Mouse (Mus musculus): ENCODE measurements around the gene Arpp19.

Arpp19 gene

DNA sequence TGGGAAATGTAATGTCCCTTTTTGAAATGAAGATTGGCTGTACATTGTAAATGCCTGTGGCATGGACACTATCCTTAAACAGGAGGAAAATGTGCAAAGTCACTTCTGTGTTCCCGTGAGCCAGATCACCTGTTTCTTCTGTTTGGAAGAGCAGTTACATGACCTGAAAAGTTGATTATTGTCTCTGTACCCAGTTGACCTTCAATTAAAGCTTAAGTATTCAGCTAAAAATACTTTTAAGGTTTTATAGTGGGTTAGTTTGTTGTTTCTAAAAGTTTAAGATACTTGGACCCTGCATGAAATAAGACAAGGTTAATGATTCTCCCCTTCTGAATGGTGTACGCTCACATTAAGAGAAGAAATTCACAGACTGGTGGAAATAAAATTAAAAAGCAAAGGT, 3.2 kb downstream of the Arpp19 start:
- DNase-seq: no peak

DNA sequence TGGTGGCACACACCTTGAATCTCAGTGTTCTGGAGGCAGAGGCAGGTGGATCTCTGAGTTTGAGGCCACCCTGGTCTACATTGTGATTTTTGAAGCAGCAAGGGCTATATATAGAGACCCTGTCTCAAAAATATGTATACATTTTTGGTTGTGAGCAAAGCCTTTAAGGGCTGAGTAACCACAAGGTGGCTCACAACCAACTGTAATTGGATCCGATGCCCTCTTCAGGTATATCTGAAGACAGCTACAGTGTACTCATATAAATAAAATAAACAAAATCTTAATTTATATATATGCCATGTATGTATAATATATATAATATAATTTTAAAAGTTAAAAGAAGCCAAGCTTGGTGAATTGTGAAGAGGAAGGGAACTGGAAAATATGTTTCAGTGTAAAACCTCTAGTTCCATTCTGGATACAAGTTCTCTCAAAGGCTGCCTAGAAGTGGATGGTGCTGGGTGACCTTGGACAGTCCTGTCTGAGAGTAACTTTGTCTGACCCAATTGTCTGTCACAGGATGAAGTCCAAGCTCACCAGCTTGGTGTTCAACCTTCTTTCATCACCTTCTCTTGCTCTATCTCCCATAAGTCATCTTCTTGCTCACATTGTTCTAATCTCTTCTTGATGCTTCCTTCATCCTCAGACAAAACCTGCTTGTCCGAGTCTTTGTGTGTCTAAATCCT, 4.6 kb downstream of the Arpp19 start:
- DNase-seq: no peak

DNA sequence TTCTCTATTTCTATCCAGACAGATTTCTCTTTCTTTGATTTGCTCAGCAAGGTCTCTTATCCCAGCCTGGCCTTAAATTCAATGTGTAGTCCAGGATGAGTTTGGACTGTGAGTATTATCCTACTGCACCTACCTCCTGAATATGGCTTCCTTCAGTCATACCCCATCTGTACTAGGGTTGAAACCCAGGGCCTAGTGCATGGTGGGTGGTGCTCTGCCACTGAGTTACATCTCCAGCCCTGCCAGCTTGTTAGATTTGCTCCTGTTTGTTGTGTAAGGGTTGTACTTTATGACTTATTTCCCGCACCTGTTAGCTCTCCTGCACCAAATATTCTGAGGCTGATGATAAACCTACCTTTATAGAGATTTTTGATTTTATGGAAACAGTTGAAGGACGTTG, 5.8 kb downstream of the Arpp19 start:
- DNase-seq: no peak

DNA sequence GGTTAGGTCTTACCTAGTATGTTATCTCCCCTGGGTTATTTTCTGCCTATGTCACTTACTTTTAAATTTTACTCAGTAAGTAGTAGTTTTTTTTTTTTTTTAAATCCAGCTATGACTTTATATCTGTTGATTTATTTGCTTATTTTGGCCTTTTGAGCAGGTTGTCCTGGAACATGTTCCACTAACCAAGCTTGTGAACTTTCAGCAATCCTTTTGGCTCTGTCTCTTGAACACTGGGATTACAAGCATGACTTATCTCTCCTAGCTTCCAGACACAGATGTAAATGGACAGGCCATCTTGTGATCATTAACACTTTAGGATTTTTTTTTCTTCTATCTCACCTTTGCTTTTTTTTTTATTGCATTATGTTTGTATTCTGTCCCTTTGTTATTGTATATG, 9.7 kb downstream of the Arpp19 start:
- DNase-seq: no peak

DNA sequence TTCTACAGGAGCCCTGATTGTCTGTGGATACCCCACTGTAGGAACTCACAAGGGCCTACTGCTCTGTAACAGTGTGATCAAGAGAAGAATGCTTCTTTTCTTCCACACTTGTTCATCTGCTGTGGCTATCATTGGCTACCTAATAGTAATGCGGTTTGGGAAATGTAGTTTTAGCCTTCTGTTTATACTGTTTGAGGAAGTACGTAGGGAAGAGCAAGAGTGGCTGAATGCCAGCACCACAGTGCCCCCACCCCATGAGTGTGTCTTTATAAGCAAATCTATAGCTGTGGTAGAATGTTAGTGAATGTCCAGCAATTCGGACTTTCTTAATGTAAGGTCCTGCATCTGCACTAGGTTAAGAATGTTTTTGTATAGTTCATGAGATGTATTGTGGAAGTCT, 11.7 kb downstream of the Arpp19 start:
- no peak for DNase-seq

DNA sequence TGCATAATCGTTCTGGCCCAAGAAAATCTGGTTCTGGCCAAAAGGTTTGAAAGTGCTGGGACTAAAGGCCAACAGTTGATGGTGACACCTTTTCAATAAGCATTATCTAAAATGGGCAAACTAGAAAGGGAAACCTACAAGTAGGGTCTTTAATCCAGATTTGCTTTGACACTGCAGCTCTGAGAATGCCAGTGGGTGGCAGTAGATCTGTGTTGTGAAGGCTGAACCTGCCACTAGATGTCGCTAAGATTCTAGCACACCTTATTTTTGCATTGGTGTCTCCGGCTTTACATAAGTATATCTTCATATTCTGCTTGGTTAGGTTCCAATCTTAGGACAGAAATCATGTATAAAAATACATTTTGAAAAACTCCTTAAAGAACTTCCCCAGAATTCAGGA, 12.6 kb downstream of the Arpp19 start:
- peak; percentile 71 for DNase-seq

DNA sequence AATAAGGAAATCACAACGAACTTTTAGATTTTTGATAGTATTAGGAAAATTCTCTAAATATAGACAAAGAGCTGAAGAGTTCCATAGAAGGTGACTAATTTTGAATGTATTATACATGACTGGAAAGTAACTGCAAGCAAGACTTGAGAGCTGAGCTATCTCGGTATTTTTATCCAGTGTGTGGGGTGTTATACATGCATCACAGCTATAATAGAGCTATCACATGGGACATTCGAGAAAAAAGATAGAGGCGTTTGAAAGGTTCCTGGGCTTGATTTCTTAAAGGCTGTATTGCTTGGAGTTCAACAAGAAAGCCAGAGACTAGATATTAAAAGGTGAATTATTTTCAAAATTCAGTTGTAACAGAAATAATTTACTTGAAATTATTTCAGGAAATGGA, 14.4 kb downstream of the Arpp19 start:
- DNase-seq: no peak

DNA sequence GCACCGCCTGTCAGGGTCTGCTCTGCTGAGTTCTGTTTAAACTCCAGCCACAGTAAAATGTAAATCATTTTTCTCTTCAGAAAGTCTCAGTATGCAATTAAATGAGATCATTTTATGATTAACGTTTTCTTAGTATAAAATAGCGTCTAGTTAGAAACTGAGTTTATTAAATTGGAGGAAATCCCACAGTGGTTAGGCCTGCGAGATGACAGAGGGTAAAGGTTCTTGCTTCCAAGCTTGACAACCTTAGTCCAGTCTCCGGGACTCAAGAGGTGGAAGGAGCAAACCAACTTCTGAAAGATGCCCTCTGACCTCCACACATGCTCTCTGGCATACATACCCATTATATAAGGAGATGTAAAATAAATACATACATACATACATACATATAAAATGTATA, 17.6 kb downstream of the Arpp19 start:
- DNase-seq: no peak

DNA sequence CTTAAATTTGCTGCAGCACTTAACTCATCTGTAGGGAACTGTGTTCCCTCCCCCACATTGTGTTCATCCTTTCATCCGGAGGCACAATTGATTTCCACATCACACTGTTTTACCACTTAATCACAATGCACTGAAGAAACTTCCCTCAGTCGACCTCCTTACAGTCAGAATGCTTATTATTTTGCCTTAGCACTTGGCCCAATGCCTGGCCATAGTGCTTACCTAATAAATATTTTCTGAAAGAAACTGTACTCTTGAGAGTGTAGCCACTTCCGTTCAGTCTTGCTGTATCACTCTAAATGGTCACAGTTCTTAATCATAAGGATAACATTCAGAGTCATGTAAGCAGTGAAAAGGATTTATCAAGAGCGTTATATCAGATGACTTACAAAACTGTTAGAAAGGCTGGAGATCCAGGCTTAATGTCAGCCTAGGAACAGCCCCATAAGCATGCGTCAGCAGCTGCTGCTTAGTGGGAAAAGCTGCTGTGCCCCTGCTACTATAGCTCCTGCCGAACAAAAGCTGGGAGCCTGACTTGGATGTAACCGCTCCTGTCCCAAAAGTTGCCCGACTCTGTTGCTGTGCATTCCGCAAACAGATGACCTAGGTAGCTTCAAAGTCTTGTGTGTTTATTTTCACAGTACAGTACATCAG, 27.4 kb downstream of the Arpp19 start:
- no peak for DNase-seq

DNA sequence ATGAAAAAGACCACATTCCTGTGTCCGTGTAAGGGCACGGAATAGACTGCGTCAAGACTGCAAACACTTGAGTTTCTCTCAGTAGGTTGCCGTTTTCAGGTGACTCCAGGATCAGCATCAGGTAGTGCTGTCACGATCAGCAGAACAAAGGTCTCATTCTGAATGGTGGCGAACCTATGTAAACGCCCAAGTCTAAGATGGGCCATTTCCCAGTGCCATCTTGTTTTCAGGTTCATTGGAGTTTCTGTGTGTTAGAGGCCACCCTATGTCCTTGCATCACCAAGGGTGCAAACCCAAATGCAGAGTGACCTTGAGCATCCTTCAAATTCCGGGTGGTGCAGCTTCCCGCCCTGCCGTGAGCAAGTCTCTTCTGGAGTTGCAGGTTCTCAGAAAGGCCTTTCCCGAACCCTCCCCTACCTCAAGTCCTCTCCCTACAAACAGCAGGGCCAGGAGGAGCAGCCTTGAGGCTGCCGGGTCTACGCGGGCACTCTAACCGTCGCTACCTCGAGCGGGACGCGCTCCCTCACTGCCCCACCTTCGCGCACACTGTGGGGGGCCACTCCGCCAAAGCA, 33.1 kb downstream of the Arpp19 start, which contains the start of gene Myo5a:
Gene Myo5a (plus strand): TSS at position 559 of the 572 bp plus-strand sequence.
- DNase-seq: no peak

DNA sequence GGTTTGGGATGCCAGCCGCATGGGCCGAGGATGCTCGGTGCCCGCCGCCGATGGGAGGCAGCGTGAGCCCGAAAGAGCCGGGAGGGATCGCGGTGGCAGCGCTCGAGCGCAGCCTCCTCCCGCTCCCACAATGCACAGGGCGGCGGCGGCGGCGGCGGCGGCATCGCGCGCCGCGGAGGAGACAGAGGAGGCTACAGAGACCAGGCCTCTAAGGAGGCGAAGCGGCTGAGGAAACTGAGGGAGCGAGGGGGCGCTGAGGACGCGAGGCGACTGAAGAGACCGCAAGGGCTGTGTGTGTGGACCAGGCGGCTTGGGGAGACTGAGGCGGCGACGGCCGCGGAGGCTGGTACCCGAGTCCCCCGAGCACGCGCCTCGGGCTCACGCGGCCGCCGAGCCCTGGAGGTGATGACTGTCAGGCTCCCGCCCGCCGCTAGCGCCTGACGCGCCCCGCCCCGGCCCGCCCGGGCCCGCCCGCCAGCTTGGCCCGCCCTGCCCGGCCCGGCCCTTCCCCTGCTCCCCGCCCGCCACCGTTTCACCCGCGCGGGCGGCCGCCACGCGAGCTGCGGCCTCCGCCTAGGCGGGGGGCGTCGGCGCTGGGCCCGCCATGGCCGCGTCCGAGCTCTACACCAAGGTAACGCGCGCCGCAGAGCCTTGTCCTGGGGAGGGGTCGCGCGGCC, 33.8 kb downstream of the Arpp19 start:
- peak; percentile 81 for DNase-seq

DNA sequence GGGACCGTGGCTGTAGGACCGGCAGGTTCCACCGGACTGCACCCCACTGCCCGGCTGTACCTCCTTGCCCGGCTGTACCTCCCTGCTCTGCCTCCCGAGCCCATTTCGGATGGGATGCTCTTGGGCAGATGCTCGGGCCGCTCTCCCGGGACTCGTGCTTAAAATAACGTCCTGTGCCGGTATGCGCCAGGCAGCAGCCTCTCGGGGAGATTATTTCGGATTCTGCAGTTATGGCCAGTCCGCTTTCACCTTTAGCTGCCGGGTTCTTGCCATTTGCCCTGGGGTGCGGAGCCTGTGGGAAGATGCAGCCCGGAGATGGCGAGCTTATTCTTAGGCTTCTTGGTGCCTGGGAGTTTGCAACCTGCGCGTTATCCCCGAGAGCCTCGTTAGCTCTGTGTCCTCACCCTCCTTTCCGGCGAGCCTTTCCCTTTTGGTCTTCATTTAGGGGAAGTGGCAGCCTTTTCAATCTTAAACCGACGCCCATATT, 34.3 kb downstream of the Arpp19 start:
- no peak for DNase-seq

DNA sequence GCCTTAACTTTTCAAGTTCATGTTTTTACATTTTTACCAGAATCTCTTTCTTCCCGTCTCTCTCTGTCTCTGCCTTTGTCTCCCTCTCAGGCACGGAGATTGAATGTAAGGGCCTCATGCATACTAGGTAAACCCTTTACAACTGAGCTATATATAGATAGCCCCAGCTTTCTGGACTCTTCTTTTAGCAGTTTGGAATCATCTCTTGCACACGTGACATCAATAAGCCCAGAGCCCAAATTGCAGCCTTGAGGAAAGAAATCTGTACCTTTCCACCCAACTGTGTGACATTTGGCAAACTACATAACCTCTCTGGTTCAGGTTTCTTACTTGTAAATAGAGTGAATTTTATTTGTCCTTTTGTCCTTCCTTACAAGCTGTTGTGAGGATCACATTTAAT, 34.9 kb downstream of the Arpp19 start:
- no peak for DNase-seq

DNA sequence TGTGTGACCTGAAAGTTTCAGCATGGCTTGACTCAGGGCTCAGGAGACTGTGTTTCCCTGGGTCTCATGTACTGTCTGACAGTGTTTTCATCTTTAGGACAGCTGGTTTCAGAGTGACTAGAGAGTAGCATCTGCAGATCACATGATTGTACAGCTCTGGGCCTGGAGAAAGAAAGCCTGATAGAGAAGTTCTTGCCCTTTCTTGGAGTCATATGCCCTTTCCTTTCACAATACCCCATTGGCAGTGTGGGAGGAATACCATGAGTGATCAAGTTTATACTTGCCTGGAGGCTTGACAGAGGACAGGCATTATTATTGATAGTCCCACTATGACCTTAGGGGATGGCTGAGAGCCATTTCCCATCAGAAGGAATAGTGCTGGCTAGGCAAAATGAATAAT, 39.8 kb downstream of the Arpp19 start:
- DNase-seq: no peak

DNA sequence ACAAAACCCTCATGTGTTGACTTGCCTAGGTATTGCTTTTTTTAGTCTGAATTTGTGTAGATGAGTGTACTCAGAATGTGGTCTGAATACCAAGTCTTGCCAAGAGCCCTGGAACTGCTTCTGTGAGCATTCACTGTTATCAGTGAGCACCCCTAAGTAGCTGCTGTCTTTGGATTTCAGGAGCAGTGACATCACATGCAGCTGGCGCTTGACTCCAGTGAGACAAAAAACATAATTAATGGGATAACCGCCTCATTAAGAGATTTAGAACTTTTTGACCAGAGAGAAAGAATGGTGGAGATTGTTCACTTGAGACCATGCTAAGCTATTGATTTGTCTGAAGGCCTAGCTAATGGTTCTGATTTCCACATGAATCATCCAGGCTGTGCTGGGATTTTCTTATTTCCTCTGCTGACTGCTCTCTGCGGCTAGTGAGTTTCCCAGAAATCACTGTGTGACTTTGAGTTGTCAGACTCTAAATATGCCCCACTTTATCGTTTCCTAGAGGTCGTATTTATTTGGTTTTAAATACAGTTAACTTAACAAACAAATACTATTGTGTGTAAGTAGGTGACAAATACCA, 47.9 kb downstream of the Arpp19 start:
- DNase-seq: no peak

DNA sequence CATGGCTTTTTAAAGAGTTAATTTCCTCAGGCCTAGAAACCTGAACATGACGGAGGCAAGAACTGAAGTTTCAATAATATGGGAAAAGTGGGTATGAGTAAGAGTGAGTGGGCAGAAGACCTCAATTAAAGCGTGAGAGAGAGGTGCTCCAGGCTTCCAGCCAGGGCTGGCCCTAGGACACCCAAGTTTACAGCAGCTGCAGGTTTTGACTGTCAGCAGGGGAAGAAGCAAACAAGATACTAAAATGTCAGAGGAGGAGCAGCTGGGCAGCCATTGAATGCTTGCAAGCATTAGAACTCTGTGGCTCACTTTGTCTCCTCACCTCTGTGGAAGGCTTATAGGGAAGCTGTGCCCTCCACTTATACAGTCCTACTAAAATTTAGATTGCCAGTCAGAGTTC, 50.4 kb downstream of the Arpp19 start:
- no peak for DNase-seq

DNA sequence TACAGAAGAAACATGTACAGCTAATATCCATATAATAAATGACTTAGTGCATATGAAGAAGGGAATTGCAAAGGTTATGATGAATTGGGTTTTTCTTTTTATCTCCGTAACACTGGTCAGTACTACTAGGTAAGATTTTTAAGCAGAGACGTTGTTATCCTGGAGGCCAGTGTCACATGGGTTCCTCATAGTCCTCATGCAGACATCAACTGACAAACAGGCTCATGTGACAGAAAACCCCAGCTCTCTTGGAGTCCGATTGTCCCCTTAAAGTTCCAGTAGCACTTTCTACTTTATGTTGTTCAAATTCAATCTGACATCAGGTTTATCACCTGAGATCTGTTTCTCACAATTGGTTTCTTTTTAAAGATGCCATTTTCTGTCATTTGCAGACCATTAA, 51.9 kb downstream of the Arpp19 start:
- DNase-seq: no peak

DNA sequence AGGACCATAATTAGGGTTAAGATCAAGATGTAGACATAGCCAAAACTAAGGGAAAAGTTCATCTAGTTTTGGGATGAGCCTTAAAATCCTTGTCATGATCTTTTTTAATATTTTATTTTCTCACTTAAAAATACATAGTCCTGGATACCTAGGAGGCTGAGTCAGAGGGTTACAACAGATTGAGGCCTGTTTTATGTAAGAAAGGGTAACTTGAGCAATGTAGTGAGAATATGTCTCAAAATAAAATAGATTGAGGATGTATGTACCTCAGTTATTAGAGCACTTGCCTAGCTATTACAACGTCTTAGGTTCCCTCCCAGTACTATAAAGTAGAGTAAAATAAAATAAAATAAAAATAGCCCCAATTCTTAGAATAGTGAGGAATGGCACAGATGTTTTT, 54.7 kb downstream of the Arpp19 start:
- DNase-seq: no peak

DNA sequence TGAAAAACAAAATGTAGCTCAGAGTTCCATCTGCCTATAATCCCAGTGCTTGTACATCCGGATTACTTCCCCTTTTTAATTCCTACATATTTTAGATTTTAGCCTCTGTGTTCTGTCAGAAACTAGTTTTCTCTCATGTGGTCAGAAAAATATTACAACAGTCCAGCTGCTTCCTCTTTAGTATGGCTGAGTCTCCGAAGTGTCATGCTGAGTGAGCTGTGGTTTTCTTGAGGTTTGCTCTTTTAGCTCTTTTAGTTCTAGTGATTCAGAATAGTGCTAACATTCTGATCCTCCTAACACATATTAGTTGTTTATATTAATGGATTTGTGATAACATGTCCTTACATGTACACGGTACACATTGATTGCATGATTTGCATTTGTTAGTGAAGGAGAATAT, 57.3 kb downstream of the Arpp19 start:
- DNase-seq: no peak

DNA sequence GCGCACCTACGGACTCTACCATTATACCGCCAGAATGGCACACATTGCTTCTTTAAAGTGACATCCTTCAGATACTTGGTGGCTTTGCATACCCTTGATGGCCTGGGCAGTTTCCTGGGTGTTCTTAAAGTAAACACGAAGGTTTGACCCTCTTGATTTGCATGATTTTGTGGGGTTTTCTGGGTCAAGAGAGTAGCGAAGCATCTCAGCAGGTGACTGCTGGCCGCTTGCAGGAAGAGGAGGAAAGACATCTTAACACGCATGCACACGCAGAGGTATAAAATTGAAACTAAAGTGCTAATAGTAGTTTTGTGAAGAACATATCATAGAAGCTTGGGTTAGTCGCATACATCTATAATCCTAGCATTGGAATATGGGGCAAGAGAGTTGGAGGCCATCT, 61.5 kb downstream of the Arpp19 start:
- DNase-seq: no peak

DNA sequence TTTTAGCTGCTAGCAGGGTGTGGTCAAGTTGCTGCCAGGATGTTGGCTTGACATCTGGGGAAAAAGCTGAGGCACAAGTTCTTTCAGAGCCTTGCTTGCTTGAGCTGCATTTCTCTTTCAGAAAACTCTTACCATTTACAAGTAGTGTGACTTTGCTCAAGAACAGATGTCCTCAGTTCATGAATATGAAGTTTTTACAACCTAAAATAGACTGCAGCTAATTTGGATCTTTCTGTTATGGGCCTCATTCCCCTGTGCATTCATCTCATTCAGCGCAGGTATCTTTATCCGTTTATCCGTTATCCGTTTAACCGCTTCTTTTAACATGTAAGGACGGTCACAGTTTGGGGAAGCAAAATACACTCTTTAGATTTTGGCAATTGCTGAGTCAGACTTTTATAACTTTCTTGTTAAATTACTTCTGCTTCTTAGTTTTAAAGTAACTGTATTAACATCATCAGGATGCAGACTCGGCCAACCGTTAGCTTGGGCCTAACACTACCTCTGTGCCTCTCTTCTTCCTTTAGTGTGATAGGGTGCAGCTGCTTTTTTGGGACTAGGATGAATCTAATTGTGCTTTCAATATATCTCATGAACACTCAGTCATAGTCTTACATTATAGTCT, 62.9 kb downstream of the Arpp19 start:
- DNase-seq: no peak

DNA sequence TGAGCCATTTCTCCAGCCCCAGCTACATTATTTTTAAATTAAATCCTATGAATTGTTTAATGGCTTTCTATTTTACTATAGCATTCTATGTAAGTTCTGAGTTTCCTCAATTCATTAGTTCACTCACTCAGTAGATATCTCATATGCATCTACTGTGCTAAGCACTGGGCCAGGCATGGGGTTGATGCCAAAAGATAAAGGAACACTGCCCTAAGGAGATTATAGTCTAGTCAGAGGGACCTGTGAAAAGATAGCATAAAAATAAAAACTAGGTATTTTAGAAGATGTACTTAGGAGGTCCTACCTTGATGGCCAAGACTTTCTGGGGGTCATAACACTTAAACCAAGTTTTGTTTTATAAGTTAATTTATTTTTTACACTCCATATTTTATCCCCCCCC, 64.7 kb downstream of the Arpp19 start:
- no peak for DNase-seq
